Mouse (Mus musculus) ES-E14 (cell line): ENCODE results near the gene Fgf12.

Experiments used
- HCFC1 ChIP-seq: IDR thresholded peaks from 2 replicates; pipeline ENCODE4 v1.6.1; 2012; ENCODE audit warnings: low read length, inconsistent platforms, borderline replicate concordance; ENCODE audit not compliant: insufficient read depth
- ZC3H11A ChIP-seq: IDR thresholded peaks from 2 replicates; pipeline ENCODE4 v1.6.1; 2012; ENCODE audit warnings: low read depth, mild to moderate bottlenecking, inconsistent platforms, low read length, borderline replicate concordance
- ZNF384 ChIP-seq: IDR thresholded peaks from 2 replicates; pipeline ENCODE4 v1.6.1; 2012; ENCODE audit warnings: low read depth, low read length, inconsistent platforms

- TF ChIP-seq HCFC1, result no peak
- no peak for TF ChIP-seq ZC3H11A
- TF ChIP-seq ZNF384, result no peak
Measured at GRCm38 (mm10) chr16:28374790-28375189, 378.1 kb downstream of the Fgf12 start.
